Mouse (Mus musculus) liver, embryonic 14.5 days (tissue): ENCODE results near the gene Corin. TPM values are rescaled to one million over a fixed set of nuclear protein-coding genes. Genes with fewer than 3 reads are reported as not detected.

Experiments used
- ATAC-seq: fragments of 200-750 bp; cut with Nextera tagmentation; 2 replicates; pipeline ENCODE4 v1.8.0; 2017; ENCODE audit warnings: moderate number of reproducible peaks, mild to moderate bottlenecking, moderate library complexity; ENCODE audit not compliant: insufficient read depth
- DNase-seq, 3 experiments: peaks; one replicate each; pipeline ENCODE4 v3.0.0-alpha.2; 2012 to 2013; ENCODE audit warnings: low read depth in 3 of 3, low spot score in 3 of 3
- H3K27ac ChIP-seq: fragments of 300-500 bp; sonication (generic); 2 replicates; pipeline ENCODE4 v1.5.1; 2014; ENCODE audit warnings: moderate library complexity, mild to moderate bottlenecking, control low read depth, inconsistent platforms
- H3K27me3 ChIP-seq: fragments of 300-500 bp; sonication (generic); 2 replicates; pipeline ENCODE4 v1.6.1; 2014; ENCODE audit warnings: mild to moderate bottlenecking, low read length, moderate library complexity; ENCODE audit not compliant: control insufficient read depth, insufficient read depth
- H3K36me3 ChIP-seq: fragments of 300-500 bp; sonication (generic); replicated peaks from 2 replicates; pipeline ENCODE4 v1.6.1; 2014; ENCODE audit warnings: low read depth; ENCODE audit not compliant: control insufficient read depth, insufficient read depth
- H3K4me1 ChIP-seq, 2 experiments: fragments of 200-500 bp in 1 of 2; fragments of 300-500 bp in 1 of 2; sonication (generic) in 1 of 2; replicated peaks; 2 replicates each; pipeline ENCODE4 v1.6.1; 2012 to 2014; ENCODE audit warnings: antibody characterized with exemption in 1 of 2, inconsistent platforms in 1 of 2, low read length in 1 of 2; ENCODE audit not compliant: control insufficient read depth in 2 of 2, insufficient read depth in 2 of 2
- H3K4me2 ChIP-seq: fragments of 300-500 bp; sonication (generic); 2 replicates; pipeline ENCODE4 v1.6.1; 2014; ENCODE audit warnings: low read depth, mild to moderate bottlenecking, control low read depth, moderate library complexity
- H3K4me3 ChIP-seq, 2 experiments: fragments of 200-500 bp in 1 of 2; fragments of 300-500 bp in 1 of 2; sonication (generic) in 1 of 2; 2 replicates each; pipeline ENCODE4 v1.5.1; 2012 to 2014; ENCODE audit warnings: low read depth in 2 of 2, low read length in 2 of 2, mild to moderate bottlenecking in 2 of 2, control low read depth in 1 of 2, inconsistent platforms in 1 of 2, moderate library complexity in 1 of 2; ENCODE audit not compliant: insufficient read depth in 1 of 2
- H3K9ac ChIP-seq: fragments of 300-500 bp; sonication (generic); replicated peaks from 2 replicates; pipeline ENCODE4 v1.6.1; 2014; ENCODE audit warnings: mild to moderate bottlenecking, control low read depth, moderate library complexity
- H3K9me3 ChIP-seq: fragments of 300-500 bp; sonication (generic); 2 replicates; pipeline ENCODE4 v1.6.1; 2016; ENCODE audit warnings: low read length, mixed read lengths; ENCODE audit not compliant: control insufficient read depth
- CTCF ChIP-seq: IDR thresholded peaks from 2 replicates; pipeline ENCODE4 v1.5.1; 2016; ENCODE audit warnings: antibody characterized with exemption, low read depth, control low read depth
- EP300 ChIP-seq: IDR thresholded peaks from 2 replicates; pipeline ENCODE4 v1.6.1; 2016; ENCODE audit warnings: antibody characterized with exemption, low read depth
- WGBS: fragments of 180-500 bp; shearing (Covaris S2); extraction: QIAGEN DNeasy Blood & Tissue Kit; methylation state at CpG from one replicate; pipeline ENCODE4 v1.1.7; 2014; ENCODE audit not compliant: insufficient replicate concordance; 5-methylcytosine and 5-hydroxymethylcytosine counted together
- polyA plus RNA-seq, 2 experiments: library from polyadenylated mRNA; depleted of rRNA in 1 of 2; stranded (reverse) in 1 of 2; unstranded in 1 of 2; fragments of >200 nt; fragmentation: Nextera tagmentation in 1 of 2; extraction: Ambion mirVana in 1 of 2; gene quantifications; 2 replicates each; pipeline versions ENCODE4 v1.2.1 to v1.2.3; 2012 to 2014

The Corin gene
- polyA plus RNA-seq, 2 experiments, result 0.08 to 0.09 TPM

GRCm38 (mm10) chr5:72258409-72259297 lies 245.6 kb downstream of the Corin start:
- H3K4me3 ChIP-seq, result no peak overlapping the region
- TF ChIP-seq EP300 (no peak), CTCF (no peak)
- no peaks in the 10 kb centered on the region for H3K9me3 ChIP-seq
- no peak overlapping the region for H3K4me2 ChIP-seq
- H3K27me3 ChIP-seq, result no peaks in the 10 kb centered on the region
- DNase-seq, result no peak
- peaks cover 18 to 21% of the 10 kb centered on the region in 2 experiments for H3K4me1 ChIP-seq
- no peaks in the 10 kb centered on the region for H3K36me3 ChIP-seq
- 0 out of 2 replicates have a peak, but pooled peaks have one; percentile 27 for ATAC-seq
- 74% methylated on average over 17 of the region's 17 CpGs for WGBS
- no peak overlapping the region for H3K9ac ChIP-seq
- no peak overlapping the region for H3K27ac ChIP-seq

DNA sequence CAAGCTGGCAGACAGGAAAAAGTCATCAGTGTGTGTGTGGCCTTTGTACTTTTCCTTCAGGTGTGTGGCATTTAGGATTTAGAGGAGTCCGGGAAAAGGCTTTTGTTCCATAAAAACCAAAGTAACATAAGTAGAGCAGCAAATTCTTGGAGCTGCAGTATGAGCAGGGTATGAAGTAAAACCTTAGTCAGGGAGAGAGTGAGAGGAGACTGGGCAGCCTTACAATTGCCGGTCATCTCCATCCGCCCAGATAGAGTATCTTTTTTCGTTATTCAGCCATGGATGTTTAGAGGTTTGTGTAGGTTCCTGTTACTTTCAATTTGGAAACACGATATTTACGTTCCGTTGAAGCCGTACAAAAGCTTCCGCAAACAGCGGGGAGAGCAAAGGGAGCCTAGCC lies 247.2 kb downstream of the Corin start:
- ATAC-seq (no peak), DNase-seq (no peak)
- TF ChIP-seq EP300, result no peak
- TF ChIP-seq CTCF, result no peak
- Histone ChIP-seq H3K27ac (no peak overlapping the region), H3K9me3 (no peaks in the 10 kb centered on the region), H3K36me3 (no peaks in the 10 kb centered on the region), H3K9ac (no peak overlapping the region), H3K27me3 (no peaks in the 10 kb centered on the region), H3K4me3 (no peak overlapping the region), H3K4me2 (no peak overlapping the region), H3K4me1 (peaks cover 18 to 21% of the 10 kb centered on the region in 2 experiments)
- 85% methylated on average over 10 of the region's 10 CpGs for WGBS

DNA sequence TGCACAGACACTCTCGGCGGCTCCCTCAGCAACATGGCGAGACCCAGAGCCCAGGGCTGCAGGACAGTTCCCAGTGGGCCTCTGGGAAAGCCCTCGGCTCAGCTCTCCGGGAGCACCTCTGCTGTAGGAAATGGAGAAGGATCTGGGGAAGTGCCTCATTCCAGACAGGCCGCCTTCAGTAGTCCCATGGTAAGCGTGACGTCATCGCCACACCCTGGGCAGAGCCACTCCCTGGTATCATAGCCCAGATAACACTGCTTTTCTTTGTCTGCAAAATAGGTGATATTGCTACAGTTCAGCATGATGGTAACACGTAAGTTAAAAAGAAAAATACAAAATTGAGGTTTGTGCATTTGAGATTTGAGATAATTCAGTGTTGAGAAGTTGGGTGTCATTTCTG lies 249.3 kb downstream of the Corin start:
- no peak overlapping the region for H3K9ac ChIP-seq
- no peak overlapping the region for H3K27ac ChIP-seq
- no peaks in the 10 kb centered on the region for H3K27me3 ChIP-seq
- H3K4me1 ChIP-seq, result peaks cover 18 to 21% of the 10 kb centered on the region in 2 experiments
- no peak overlapping the region for H3K4me3 ChIP-seq
- ATAC-seq (peak; percentile 68), DNase-seq (peak in 2 of 3 experiments; percentile 20 to 30)
- 55% methylated on average over 10 of the region's 10 CpGs for WGBS
- TF ChIP-seq EP300 (no peak), CTCF (no peak)
- H3K9me3 ChIP-seq, result no peaks in the 10 kb centered on the region
- H3K4me2 ChIP-seq, result no peak overlapping the region
- no peaks in the 10 kb centered on the region for H3K36me3 ChIP-seq

DNA sequence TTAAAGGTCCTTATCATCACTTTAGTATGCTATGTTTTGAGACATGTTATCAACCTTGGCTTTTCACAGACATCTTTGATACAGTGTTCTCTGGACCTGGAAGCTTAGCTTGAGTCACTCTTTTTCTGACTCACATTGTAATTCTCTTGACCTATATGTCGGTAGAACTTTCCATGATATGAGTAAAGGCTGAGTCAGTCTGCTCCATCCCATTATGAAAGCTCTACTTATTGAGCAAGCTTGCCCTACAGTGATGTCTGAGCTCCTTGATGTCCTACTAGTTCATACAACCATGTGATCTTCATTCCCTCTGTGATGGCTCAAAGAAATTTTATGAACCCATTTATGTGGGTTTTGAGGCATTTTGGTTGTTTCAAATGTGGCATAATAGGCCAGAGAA lies 254.1 kb downstream of the Corin start:
- WGBS, result 68% methylated on average over 1 of the region's 1 CpGs
- no peaks in the 10 kb centered on the region for H3K27me3 ChIP-seq
- no peak overlapping the region for H3K4me2 ChIP-seq
- no peak overlapping the region for H3K27ac ChIP-seq
- no peak overlapping the region for H3K9ac ChIP-seq
- no peaks in the 10 kb centered on the region for H3K9me3 ChIP-seq
- H3K36me3 ChIP-seq, result no peaks in the 10 kb centered on the region
- peaks cover 7 to 8% of the 10 kb centered on the region in 2 experiments; a peak in 3 of 4 replicates for H3K4me1 ChIP-seq
- ATAC-seq (no peak), DNase-seq (no peak)
- no peak overlapping the region for H3K4me3 ChIP-seq
- TF ChIP-seq CTCF (no peak), EP300 (no peak)

Other genes starting within 250 kb of the Corin start
- gene Nfxl1, start 55.2 kb upstream of the Corin start, polyA plus RNA-seq (2012; rRNA removed), result 4.3 and 6.8 TPM in 2 replicates
- 7.0 TPM in 2 replicates for gene Nfxl1, start 55.2 kb upstream of the Corin start, polyA plus RNA-seq (2014; fragmentation: Nextera tagmentation; extraction: Ambion mirVana)
- gene Zar1, start 76.8 kb upstream of the Corin start, polyA plus RNA-seq (2012; rRNA removed), result 0.02 TPM in 1 of 2 replicates, not detected in the other
- gene Zar1, start 76.8 kb upstream of the Corin start, polyA plus RNA-seq (2014; fragmentation: Nextera tagmentation; extraction: Ambion mirVana), result not detected in 2 replicates
- not detected in 2 replicates for gene Gm5868, start 83.1 kb upstream of the Corin start, polyA plus RNA-seq (2012; rRNA removed)
- not detected in 2 replicates for gene Gm5868, start 83.1 kb upstream of the Corin start, polyA plus RNA-seq (2014; fragmentation: Nextera tagmentation; extraction: Ambion mirVana)
- not detected in 2 replicates for gene Cnga1, start 139.8 kb upstream of the Corin start, polyA plus RNA-seq (2012; rRNA removed)
- not detected in 2 replicates for gene Cnga1, start 139.8 kb upstream of the Corin start, polyA plus RNA-seq (2014; fragmentation: Nextera tagmentation; extraction: Ambion mirVana)
- gene Nipal1, start 143.3 kb upstream of the Corin start, polyA plus RNA-seq (2012; rRNA removed), result 1.2 and 1.7 TPM in 2 replicates
- gene Nipal1, start 143.3 kb upstream of the Corin start, polyA plus RNA-seq (2014; fragmentation: Nextera tagmentation; extraction: Ambion mirVana), result 8.9 and 10.0 TPM in 2 replicates
- gene Txk, start 248.3 kb upstream of the Corin start, polyA plus RNA-seq (2012; rRNA removed), result 0.01 TPM in 2 replicates
- 0.08 TPM in 1 of 2 replicates, not detected in the other for gene Txk, start 248.3 kb upstream of the Corin start, polyA plus RNA-seq (2014; fragmentation: Nextera tagmentation; extraction: Ambion mirVana)